ENCODE assay signal across 27 mouse cellular contexts in the genomic region with DNA sequence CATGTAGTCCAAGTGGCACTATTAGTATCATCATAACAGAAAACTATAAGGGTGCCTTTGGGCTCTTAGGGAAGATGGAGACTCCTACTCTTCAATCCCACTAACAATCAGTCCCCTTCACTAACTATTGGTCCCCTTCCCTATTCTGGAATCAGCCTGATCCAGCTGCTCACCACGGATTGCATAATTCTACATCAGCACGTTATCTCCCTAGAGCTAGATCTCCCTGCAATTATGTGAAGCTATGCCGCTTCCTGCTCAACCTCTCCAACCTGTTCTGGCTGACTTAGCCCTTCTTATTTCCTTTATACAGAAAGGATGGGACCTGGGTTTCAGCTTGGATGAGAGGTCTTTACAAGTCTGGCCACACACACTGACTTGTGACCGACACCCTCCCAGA. TPM values are rescaled to one million over a fixed set of nuclear protein-coding genes. Genes with fewer than 3 reads are reported as not detected.
DNase-seq lines count a peak whose midpoint lies in the region; ATAC-seq lines count a peak whose summit lies in the region.
"Had no signal": no experiment of that assay in that cellular context is flagged by ENCODE, and none has a peak within 500 bp of the region (broad histone marks: within the 10 kb centered on the region; RNA-seq: fewer than 3 reads in every experiment).

No protein-coding gene starts in this region.

- no peak overlapping the region for H3K4me2 ChIP-seq in intestine, embryonic 16.5 days (ENCODE audit: low read depth, low read length)
- H3K4me2 ChIP-seq: embryonic facial prominence, embryonic 12.5 days; forebrain, embryonic 12.5 days had no signal

- H3K36me3 ChIP-seq in intestine, embryonic 16.5 days (ENCODE audit: control insufficient read depth, insufficient read depth, low read length), result no peaks in the 10 kb centered on the region
- no peaks in the 10 kb centered on the region for H3K36me3 ChIP-seq in forebrain, embryonic 10.5 days (replicated peaks)
- H3K36me3 ChIP-seq: embryonic facial prominence, embryonic 10.5 days; embryonic facial prominence, embryonic 12.5 days; forebrain, embryonic 12.5 days; G1E had no signal

- no peaks in the 10 kb centered on the region for H3K9me3 ChIP-seq in intestine, embryonic 16.5 days (ENCODE audit: control insufficient read depth, low read length)
- no peaks in the 10 kb centered on the region for H3K9me3 ChIP-seq in forebrain, embryonic 10.5 days
- H3K9me3 ChIP-seq: embryonic facial prominence, embryonic 10.5 days; embryonic facial prominence, embryonic 12.5 days; forebrain, embryonic 12.5 days had no signal

- peak; percentile 66 for ATAC-seq in common myeloid progenitor, adult 5-6 weeks (replicated peaks; ENCODE audit: low read depth, poor library complexity, severe bottlenecking)
- peak; percentile 64 for ATAC-seq in intestine, embryonic 16.5 days
- ATAC-seq: activated CD4-positive, CD25-positive, alpha-beta regulatory T cell, adult 4 months; CD4-positive, CD25-positive, alpha-beta regulatory T cell, adult 4 months; forebrain, embryonic 14.5 days; forebrain, embryonic 16.5 days; Patski had no signal

- H3K27me3 ChIP-seq in intestine, embryonic 16.5 days (replicated peaks; ENCODE audit: control insufficient read depth, insufficient read depth, low read length), result no peaks in the 10 kb centered on the region
- H3K27me3 ChIP-seq in forebrain, embryonic 10.5 days (ENCODE audit: poor library complexity, severe bottlenecking), result no peaks in the 10 kb centered on the region
- H3K27me3 ChIP-seq: CH12.LX; embryonic facial prominence, embryonic 12.5 days; forebrain, embryonic 12.5 days; Patski had no signal

- H3K9ac ChIP-seq in intestine, embryonic 16.5 days (ENCODE audit: low read depth, low read length), result no peak overlapping the region
- H3K9ac ChIP-seq: embryonic facial prominence, embryonic 12.5 days; forebrain, embryonic 12.5 days had no signal

- DNase-seq in urinary bladder, postnatal 14 days (ENCODE audit: low spot score), result peak; percentile 42
- no peak for DNase-seq in urinary bladder, postnatal 10 days (ENCODE audit: low spot score)
- no peak for DNase-seq in forebrain, embryonic 10.5 days (ENCODE audit: extremely low spot score, low spot score)
- no peak for DNase-seq in natural killer cell, adult 2 months (ENCODE audit: low spot score in 2 of 2)
- DNase-seq in frontal cortex, postnatal 25 days (ENCODE audit: low spot score in 2 of 2), result no peak
- DNase-seq: adrenal gland, adult 8-10 months; adrenal gland, postnatal 14 days; adrenal gland, postnatal 36 days; B cell, adult 2 months; cerebellum, adult 11 months; cerebellum, adult 18-20 months; cerebellum, adult 8-10 months; cerebellum, adult 9-11 months; cerebellum, postnatal 14 days; cerebellum, postnatal 36 days had no signal

- WGBS in intestine, embryonic 16.5 days, result 58% methylated on average over 4 of the region's 4 CpGs
- WGBS in forebrain, embryonic 10.5 days, result 76% methylated on average over 4 of the region's 4 CpGs

- H3K4me3 ChIP-seq in intestine, embryonic 16.5 days (ENCODE audit: low read length), result no peak overlapping the region
- no peak overlapping the region for H3K4me3 ChIP-seq in forebrain, embryonic 10.5 days
- H3K4me3 ChIP-seq: embryonic facial prominence, embryonic 10.5 days; embryonic facial prominence, embryonic 12.5 days; forebrain, embryonic 12.5 days had no signal

- no peaks in the 10 kb centered on the region for H3K4me1 ChIP-seq in intestine, embryonic 16.5 days (ENCODE audit: control insufficient read depth, insufficient read depth, low read length)
- peaks cover 5% of the 10 kb centered on the region for H3K4me1 ChIP-seq in forebrain, embryonic 10.5 days
- H3K4me1 ChIP-seq: embryonic facial prominence, embryonic 10.5 days; embryonic facial prominence, embryonic 12.5 days had no signal

- H3K27ac ChIP-seq in intestine, embryonic 16.5 days (ENCODE audit: low read length), result no peak overlapping the region
- H3K27ac ChIP-seq in forebrain, embryonic 10.5 days, result no peak overlapping the region
- H3K27ac ChIP-seq: embryonic facial prominence, embryonic 10.5 days; embryonic facial prominence, embryonic 12.5 days; forebrain, embryonic 12.5 days had no signal

RNA-seq across cellular contexts. Expression of gene Scrg1, which starts 12.4 kb away (rescaled TPM):
- not detected in 2 replicates for total RNA-seq in common myeloid progenitor, adult 5-6 weeks (2017)
- 0.27 TPM in 1 of 2 replicates, not detected in the other for polyA plus RNA-seq in intestine, embryonic 16.5 days (2015; fragmentation: Nextera tagmentation; extraction: Ambion mirVana)
- polyA plus RNA-seq in forebrain, embryonic 10.5 days (2016; fragmentation: Nextera tagmentation; extraction: Ambion mirVana), result not detected in 2 replicates
- total RNA-seq: CH12.LX, G1E had no signal
- polyA plus RNA-seq: activated CD4-positive, CD25-positive, alpha-beta regulatory T cell, adult 4 months; CD4-positive, CD25-positive, alpha-beta regulatory T cell, adult 4 months; G1E; Patski had no signal

RNA-seq across cellular contexts. Expression of gene Sap30, which starts 44.4 kb away (rescaled TPM):
- 68.9 and 70.1 TPM in 2 replicates for total RNA-seq in common myeloid progenitor, adult 5-6 weeks (2017)
- polyA plus RNA-seq in intestine, embryonic 16.5 days (2015; fragmentation: Nextera tagmentation; extraction: Ambion mirVana), result 20.6 and 21.7 TPM in 2 replicates
- 83.3 and 91.6 TPM in 2 replicates for polyA plus RNA-seq in forebrain, embryonic 10.5 days (2016; fragmentation: Nextera tagmentation; extraction: Ambion mirVana)
